Mouse (Mus musculus) left cerebral cortex, postnatal 14 days (tissue): Measurements from ENCODE around the gene Ppat. TPM values are rescaled to one million over a fixed set of nuclear protein-coding genes. Genes with fewer than 3 reads are reported as not detected.
A peak's percentile ranks its signal among the peaks of the same experiment; 100 is the strongest.
"Not testable (repeated sequence)": the region's sequence is repeated elsewhere in the genome, so short reads cannot be mapped to it uniquely, and the experiment has no call there.

ENCODE experiments used
- DNase-seq, 2 experiments: peaks; one replicate each; pipeline ENCODE4 v3.0.0; 2021 to 2022; ENCODE audit warnings: low spot score in 2 of 2, mixed read lengths in 1 of 2
- intact Hi-C: fragments of 180-260 bp; cut with DNase I; formaldehyde crosslinking; loops from one replicate; pipeline ENCODE4 v1.15.1; 2025
- long read RNA-seq, 2 experiments: library from polyadenylated mRNA; stranded (forward); transcript quantifications; one replicate each; pipeline ENCODE4 v2.0.0; 2021
- total RNA-seq, 2 experiments: library from RNA; stranded (reverse); gene quantifications; 2 replicates each; pipeline ENCODE4 v1.2.3; 2021

Ppat gene
- total RNA-seq, result 10 to 100 TPM; 20.1 to 20.4 TPM
- long read RNA-seq, experiment 1, transcript Ppat-202 (11 exons, 3,981 nt), result major isoform, 22 of 27 reads
- long read RNA-seq, experiment 1, partial matches to known transcripts, result 3 of 27 reads
- long read RNA-seq, experiment 1, other reads (novel, unspliced or antisense), result 2 of 27 reads
- long read RNA-seq, experiment 2, transcript Ppat-202 (11 exons, 3,981 nt), result major isoform, 11 of 20 reads
- long read RNA-seq, experiment 2, partial matches to known transcripts, result 6 of 20 reads
- long read RNA-seq, experiment 2, other reads (novel, unspliced or antisense), result 3 of 20 reads

- intact Hi-C loops, result loop anchor here (2.0 kb wide), 1 partner anchor 47 kb away; the partner anchor contains the start of gene Aasdh
- DNase-seq, result peak; percentile 96 to 98
Measured at GRCm38 (mm10) chr5:76951106-76952027, at the start of gene Ppat, which contains the start of gene Paics. TSS of gene Ppat (minus strand) at chr5:76951578. TSS of gene Paics (plus strand) at chr5:76951307.

GRCm38 (mm10) chr5:76998416-76998815 lies 47.0 kb upstream of the Ppat start:
- intact Hi-C loops, result loop anchor here (5.0 kb wide), 2 partner anchors 169 to 219 kb away; no protein-coding TSS in a partner anchor
- DNase-seq, result peak; percentile 56 to 78

DNA sequence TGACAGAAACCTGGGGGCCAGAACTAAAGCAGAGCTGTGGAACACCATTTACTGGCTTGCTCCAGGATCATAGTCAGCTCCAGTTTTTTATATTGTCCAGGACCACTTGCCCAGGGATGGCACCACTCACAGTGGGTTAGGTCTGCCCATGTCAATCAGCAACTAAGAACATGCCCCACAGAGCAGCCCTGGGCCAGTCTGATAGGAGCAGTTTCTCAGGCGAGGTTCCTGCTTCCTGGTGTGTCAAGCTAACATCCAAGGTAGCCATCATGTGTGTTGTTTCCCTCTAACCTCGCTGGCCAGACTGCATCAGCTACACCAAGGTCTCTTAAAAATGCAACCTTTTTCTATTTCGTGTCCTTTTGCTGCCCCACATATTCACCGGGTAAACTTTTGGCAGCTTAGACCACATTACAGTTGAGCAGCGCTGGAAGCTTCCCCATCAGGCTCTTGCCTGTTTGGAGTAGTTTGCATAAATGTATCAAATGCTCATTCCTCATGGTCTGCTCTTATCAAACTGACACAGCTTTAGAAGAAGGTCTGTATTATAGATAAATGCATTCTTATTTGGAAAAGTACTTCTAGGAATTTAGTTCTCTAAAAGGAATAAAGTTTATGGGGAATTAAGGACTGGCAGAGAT lies 41.9 kb upstream of the Ppat start:
- no peak for DNase-seq
- intact Hi-C loops, result no loop called here

- no peak for DNase-seq
- intact Hi-C loops, result no loop called here
Measured at GRCm38 (mm10) chr5:76990789-76991188, 39.4 kb upstream of the Ppat start.

GRCm38 (mm10) chr5:76984015-76984414 lies 32.6 kb upstream of the Ppat start:
- no peak for DNase-seq
- intact Hi-C loops, result loop anchor here (5.0 kb wide), 1 partner anchor 343 kb away; no protein-coding TSS in a partner anchor

- intact Hi-C loops, result no loop called here
- DNase-seq, result no peak
Measured at GRCm38 (mm10) chr5:76975736-76976135, 24.4 kb upstream of the Ppat start.

DNA sequence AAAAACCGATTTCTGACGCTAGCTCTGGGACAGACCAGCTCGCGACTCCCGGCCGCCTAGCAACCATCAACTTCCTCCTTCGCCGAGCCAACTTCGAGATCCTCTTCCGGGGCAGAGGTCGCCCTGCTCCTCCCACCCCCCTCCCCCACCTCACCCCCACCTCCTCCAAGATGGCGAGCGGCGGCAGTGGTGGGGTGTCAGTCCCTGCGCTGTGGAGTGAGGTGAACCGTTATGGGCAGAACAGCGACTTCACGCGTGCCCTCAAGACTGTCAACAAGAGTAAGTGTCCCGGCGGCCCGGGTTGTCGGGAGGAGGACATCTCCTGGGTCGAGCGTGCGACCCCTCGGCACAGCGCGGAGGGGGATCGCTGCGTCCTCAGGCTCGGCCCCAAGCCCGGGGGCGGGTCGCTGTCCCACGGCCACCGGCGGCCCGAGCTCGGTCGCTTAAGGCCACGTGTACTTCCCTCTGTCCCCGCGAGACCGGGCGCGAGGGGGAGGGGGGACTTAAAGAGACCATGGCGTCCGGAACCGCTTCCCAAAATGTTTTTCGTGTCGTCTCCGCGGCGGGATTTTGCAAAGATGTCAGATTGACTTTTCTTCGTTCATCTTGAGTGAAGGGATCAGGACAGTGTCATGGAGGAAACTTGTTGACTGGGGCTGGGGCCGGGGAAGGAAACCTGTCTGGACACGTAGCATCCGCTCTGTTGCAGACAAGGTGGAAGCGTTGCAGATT lies 23.3 kb upstream of the Ppat start, which contains the start of gene Srp72:
TSS of gene Srp72 (plus strand) at position 130 of the 732 bp plus-strand sequence.
- peak; percentile 87 for DNase-seq
- intact Hi-C loops, result no loop called here

DNA sequence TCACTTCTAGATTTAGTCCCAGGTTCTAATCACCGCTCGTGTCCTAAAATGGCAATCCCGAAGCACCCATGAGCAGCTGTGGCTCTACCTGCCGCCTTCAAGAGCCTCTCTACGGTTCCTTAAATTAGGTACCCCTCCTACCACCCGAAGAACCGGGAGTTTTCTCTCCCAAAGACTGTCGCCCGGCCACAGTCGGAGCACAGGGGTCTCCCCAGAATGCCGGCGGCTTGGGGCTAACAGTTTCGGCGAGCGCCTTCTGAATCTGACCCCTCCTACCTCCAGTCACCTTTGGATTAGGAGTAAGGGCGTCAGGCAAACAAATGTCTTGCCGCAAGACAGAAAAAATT lies 22.8 kb upstream of the Ppat start:
- no peak for DNase-seq
- intact Hi-C loops, result no loop called here

GRCm38 (mm10) chr5:76973488-76973887 lies 22.1 kb upstream of the Ppat start:
- intact Hi-C loops, result no loop called here
- DNase-seq, result no peak

DNA sequence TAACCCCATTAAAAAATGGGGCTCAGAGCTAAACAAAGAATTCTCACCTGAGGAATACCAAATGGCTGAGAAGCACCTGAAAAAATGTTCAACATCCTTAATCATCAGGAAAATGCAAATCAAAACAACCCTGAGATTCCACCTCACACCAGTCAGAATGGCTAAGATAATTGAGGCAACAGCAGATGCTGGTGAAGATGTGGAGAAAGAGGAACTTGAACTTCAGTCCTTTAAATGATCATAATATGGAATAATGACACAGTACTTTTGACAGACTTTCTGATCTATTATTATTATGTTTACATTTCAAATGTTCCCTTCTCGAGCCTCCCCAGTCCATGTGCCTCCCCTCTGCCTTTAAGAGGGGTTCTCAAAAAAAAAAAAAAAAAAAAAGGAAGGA lies 19.7 kb upstream of the Ppat start:
- intact Hi-C loops, DNase-seq: not testable (repeated sequence)

GRCm38 (mm10) chr5:76969250-76969649 lies 17.9 kb upstream of the Ppat start:
- intact Hi-C loops, result no loop called here
- DNase-seq, result no peak

DNA sequence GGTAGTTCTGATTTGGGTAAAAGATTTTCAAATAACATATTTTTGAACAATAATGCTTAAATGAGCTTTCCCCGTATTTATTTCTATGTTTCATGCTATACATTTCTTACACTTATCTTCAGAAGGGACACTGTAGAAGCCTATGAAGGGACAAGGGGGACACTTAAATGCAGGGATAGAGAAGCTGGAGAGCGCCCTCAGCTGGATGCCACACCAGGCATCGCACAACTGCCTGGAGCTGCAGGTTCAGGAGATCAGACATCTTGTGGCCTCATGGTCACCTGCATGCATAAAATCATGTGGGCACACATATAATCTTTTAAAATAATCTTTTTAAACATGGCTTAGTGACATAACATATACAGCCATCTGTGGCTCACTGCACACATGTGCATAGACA lies 13.3 kb upstream of the Ppat start:
- intact Hi-C loops, result no loop called here

GRCm38 (mm10) chr5:76962545-76962944 lies 11.2 kb upstream of the Ppat start:
- no peak for DNase-seq
- intact Hi-C loops, result no loop called here

More for the DNA sequence above, 13.3 kb upstream of the Ppat start:
- DNase-seq, result no peak

DNA sequence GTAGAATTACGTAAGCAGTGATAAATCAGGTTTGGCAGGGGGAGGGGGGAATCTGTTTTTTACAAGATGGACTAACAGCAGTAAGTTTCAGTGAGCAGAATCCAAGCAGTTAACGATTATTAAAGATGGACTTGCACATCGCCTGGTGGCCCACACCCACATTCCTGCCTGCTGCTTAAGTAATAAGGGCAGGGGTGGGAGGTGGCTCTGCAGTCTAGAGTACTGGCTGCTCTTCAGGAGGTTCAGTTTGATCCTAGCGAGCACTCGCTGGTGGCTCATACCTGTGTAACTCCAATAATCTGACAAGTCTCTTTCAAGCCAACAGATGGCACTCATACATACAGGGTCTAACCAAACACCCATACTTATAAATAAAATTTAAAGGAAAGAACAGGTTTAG lies 8.2 kb upstream of the Ppat start:
- no peak for DNase-seq
- intact Hi-C loops, result no loop called here

- intact Hi-C loops, result no loop called here
- DNase-seq, result no peak
Measured at GRCm38 (mm10) chr5:76957954-76958353, 6.6 kb upstream of the Ppat start.

- intact Hi-C loops, result no loop called here
Measured at GRCm38 (mm10) chr5:76955474-76955873, 4.1 kb upstream of the Ppat start.

GRCm38 (mm10) chr5:76954271-76954900 lies 3.0 kb upstream of the Ppat start:
- DNase-seq, result no peak
- intact Hi-C loops, result no loop called here

More at GRCm38 (mm10) chr5:76955474-76955873, 4.1 kb upstream of the Ppat start:
- DNase-seq, result no peak

DNA sequence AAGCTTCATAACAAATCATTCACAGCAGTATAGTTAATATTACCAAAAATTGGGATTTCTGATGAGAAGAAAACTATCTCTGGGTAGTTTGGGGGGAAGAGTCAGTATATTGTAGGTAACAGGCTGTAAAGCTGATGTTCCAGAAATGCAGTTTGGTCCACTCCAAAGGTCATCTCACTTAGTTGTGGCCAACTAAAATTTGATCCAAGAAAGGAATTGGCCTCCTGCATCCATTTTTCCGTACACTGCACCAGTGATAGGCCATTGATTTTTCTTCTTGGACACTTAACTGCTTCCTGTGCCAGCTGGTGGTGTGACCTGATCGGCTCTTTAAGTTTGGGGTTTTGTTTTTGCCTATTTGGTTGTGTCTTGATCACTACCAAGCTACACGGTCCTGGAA lies 2.4 kb upstream of the Ppat start:
- DNase-seq, result no peak
- intact Hi-C loops, result no loop called here
